Mouse (Mus musculus) G1E (cell line): ENCODE data around the gene Lypd5. TPM values are rescaled to one million over a fixed set of nuclear protein-coding genes. Genes with fewer than 3 reads are reported as not detected.

Experiments
- ATAC-seq: 2 replicates; pipeline ENCODE4 v1.8.0; 2016; ENCODE audit warnings: mild to moderate bottlenecking; ENCODE audit not compliant: insufficient number of reproducible peaks, poor library complexity, low FRiP score, severe bottlenecking; ENCODE audit errors: extremely low read depth
- DNase-seq: peaks from one replicate; pipeline ENCODE4 v3.0.0; 2012; ENCODE audit warnings: low spot score
- H3K27me3 ChIP-seq: 2 replicates; pipeline ENCODE4 v1.6.1; 2012; ENCODE audit warnings: mild to moderate bottlenecking, low read length, inconsistent platforms; ENCODE audit not compliant: insufficient read depth
- H3K36me3 ChIP-seq: replicated peaks from 2 replicates; pipeline ENCODE3; 2012; ENCODE audit warnings: mild to moderate bottlenecking, inconsistent platforms
- H3K4me1 ChIP-seq: 2 replicates; pipeline ENCODE4 v1.6.1; 2012; ENCODE audit warnings: low read depth, low read length, inconsistent platforms, mixed read lengths; ENCODE audit not compliant: insufficient read depth
- H3K4me3 ChIP-seq: 2 replicates; pipeline ENCODE4 v1.5.1; 2012; ENCODE audit warnings: low read depth, mild to moderate bottlenecking, inconsistent platforms, low read length, moderate library complexity, mixed read lengths
- H3K9me3 ChIP-seq: replicated peaks from 2 replicates; pipeline ENCODE4 v1.6.1; 2012; ENCODE audit warnings: inconsistent platforms
- CTCF ChIP-seq: IDR thresholded peaks from 2 replicates; pipeline ENCODE4 v1.5.1; 2012; ENCODE audit warnings: low read depth, low read length, inconsistent platforms, mixed read lengths
- GATA1 ChIP-seq: IDR thresholded peaks from 2 replicates; pipeline ENCODE4 v1.6.1; 2012; ENCODE audit warnings: borderline replicate concordance, low read length, inconsistent platforms, mixed read lengths
- GATA2 ChIP-seq: IDR thresholded peaks from 2 replicates; pipeline ENCODE4 v1.6.1; 2012; ENCODE audit warnings: low read depth, low read length, inconsistent platforms, borderline replicate concordance
- POLR2AphosphoS5 ChIP-seq: IDR thresholded peaks from 2 replicates; pipeline ENCODE4 v1.6.1; 2012; ENCODE audit warnings: low read depth, low read length, inconsistent platforms; ENCODE audit not compliant: insufficient replicate concordance
- TAL1 ChIP-seq: conservative IDR thresholded peaks from 2 replicates; pipeline ENCODE4 v1.6.1; 2012; ENCODE audit warnings: low read depth, low read length, inconsistent platforms, mixed read lengths
- polyA plus RNA-seq: library from polyadenylated mRNA; stranded (reverse); fragments of >175 nt; gene quantifications from 2 replicates; pipeline ENCODE4 v1.2.3, GENCODE M21; 2012
- total RNA-seq, 2 experiments: library from RNA; stranded (forward) in 1 of 2; stranded (reverse) in 1 of 2; fragments of 200-1000 nt in 1 of 2; fragments of >200 nt in 1 of 2; fragmentation: Nextera tagmentation in 1 of 2; gene quantifications; 2 replicates each; pipeline ENCODE4 v1.2.3; 2014 to 2017

Gene Lypd5
- total and polyA plus RNA-seq, 3 experiments = not detected

- Histone ChIP-seq H3K36me3 (peaks cover 16% of the 10 kb centered on the region), H3K4me3 (no peak overlapping the region), H3K9me3 (no peaks in the 10 kb centered on the region), H3K4me1 (peaks cover 83% of the 10 kb centered on the region), H3K27me3 (no peaks in the 10 kb centered on the region)
- ATAC-seq (no peak), DNase-seq (no peak)
- TF ChIP-seq POLR2AphosphoS5 (no peak), TAL1 (no peak), GATA2 (no peak), CTCF (no peak), GATA1 (no peak)
Observed at GRCm38 (mm10) chr7:24368226-24368625, 19.2 kb downstream of the Lypd5 start.

- no peak for ATAC-seq
- peaks cover 21% of the 10 kb centered on the region for H3K36me3 ChIP-seq
- TF ChIP-seq TAL1 (no peak), POLR2AphosphoS5 (no peak), GATA2 (no peak), GATA1 (no peak), CTCF (no peak)
- H3K9me3 ChIP-seq = no peaks in the 10 kb centered on the region
- no peaks in the 10 kb centered on the region for H3K27me3 ChIP-seq
- peaks cover 86% of the 10 kb centered on the region for H3K4me1 ChIP-seq
- H3K4me3 ChIP-seq = no peak overlapping the region
- DNase-seq = no peak
Observed at GRCm38 (mm10) chr7:24368946-24369345, 19.9 kb downstream of the Lypd5 start.

- H3K4me1 ChIP-seq = peaks cover 90% of the 10 kb centered on the region
- no peak for TF ChIP-seq GATA2
- no peak for TF ChIP-seq CTCF
- no peak for TF ChIP-seq TAL1
- no peak for TF ChIP-seq GATA1
- no peak for TF ChIP-seq POLR2AphosphoS5
- no peaks in the 10 kb centered on the region for H3K27me3 ChIP-seq
- ATAC-seq = peak; percentile 32
- H3K36me3 ChIP-seq = peaks cover 31% of the 10 kb centered on the region
- peak; percentile 65 for DNase-seq
- peak within 1 kb of the TSS; percentile 81 for H3K4me3 ChIP-seq
- no peaks in the 10 kb centered on the region for H3K9me3 ChIP-seq
Observed at GRCm38 (mm10) chr7:24369731-24370541, 20.9 kb downstream of the Lypd5 start, which contains the start of gene Kcnn4. Gene Kcnn4 (plus strand): TSS chr7:24370263.

DNA sequence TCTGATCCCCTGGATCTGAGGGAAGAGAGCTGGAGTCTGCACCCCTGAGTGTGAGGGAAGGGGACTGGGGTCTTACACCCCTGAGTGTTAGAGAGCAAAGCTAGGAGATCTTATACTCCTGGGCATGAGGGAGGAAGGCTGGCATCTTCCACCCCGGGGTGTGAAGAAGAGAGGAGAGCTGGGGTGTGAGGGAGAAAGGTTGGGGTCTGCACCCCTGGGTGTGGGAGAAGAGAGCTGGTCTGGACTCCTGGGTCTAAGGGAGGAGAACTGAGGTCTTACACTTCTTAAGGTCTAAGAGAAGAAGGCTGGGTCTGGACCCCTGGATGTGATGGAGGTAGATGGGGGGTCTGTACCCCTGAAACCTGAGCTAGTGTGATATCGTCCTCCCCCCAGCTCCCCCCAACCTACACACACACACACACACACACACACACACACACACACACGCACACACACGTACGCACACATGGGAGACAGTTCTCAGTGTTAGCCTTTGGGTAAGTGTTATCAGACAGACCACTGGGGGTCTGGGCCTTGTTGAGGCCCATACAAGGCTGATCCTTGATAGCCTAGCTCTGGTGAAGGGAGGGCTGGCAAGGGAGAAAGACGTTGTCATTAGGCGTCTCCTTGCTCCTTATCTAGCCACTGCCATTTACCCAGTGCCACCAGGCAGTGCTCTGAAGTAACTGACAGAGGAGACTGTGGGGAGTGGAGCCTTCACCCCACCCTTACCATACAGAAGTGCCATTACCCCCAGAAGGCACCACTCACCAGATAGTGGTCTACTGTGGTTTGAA, 22.2 kb downstream of the Lypd5 start:
- DNase-seq = no peak
- Histone ChIP-seq H3K4me1 (peaks cover 82% of the 10 kb centered on the region), H3K4me3 (peak overlapping the region; percentile 81), H3K27me3 (no peaks in the 10 kb centered on the region), H3K9me3 (no peaks in the 10 kb centered on the region), H3K36me3 (peaks cover 39% of the 10 kb centered on the region)
- TF ChIP-seq GATA1 = no peak
- no peak for TF ChIP-seq TAL1
- TF ChIP-seq GATA2 = no peak
- TF ChIP-seq POLR2AphosphoS5 = no peak
- TF ChIP-seq CTCF = no peak
- peak; percentile 43 for ATAC-seq

GRCm38 (mm10) chr7:24371809-24372145, 22.8 kb downstream of the Lypd5 start:
- TF ChIP-seq GATA1 (no peak), TAL1 (no peak), POLR2AphosphoS5 (no peak), GATA2 (no peak), CTCF (no peak)
- Histone ChIP-seq H3K36me3 (peaks cover 45% of the 10 kb centered on the region), H3K4me1 (peaks cover 82% of the 10 kb centered on the region), H3K9me3 (no peaks in the 10 kb centered on the region), H3K4me3 (peak overlapping the region; percentile 81), H3K27me3 (no peaks in the 10 kb centered on the region)
- ATAC-seq = no peak
- DNase-seq = no peak

- Histone ChIP-seq H3K9me3 (no peaks in the 10 kb centered on the region), H3K4me3 (peak overlapping the region; percentile 81), H3K4me1 (peaks cover 82% of the 10 kb centered on the region), H3K36me3 (peaks cover 50% of the 10 kb centered on the region), H3K27me3 (no peaks in the 10 kb centered on the region)
- no peak for ATAC-seq
- DNase-seq = no peak
- TF ChIP-seq TAL1 (no peak), POLR2AphosphoS5 (no peak), CTCF (no peak), GATA1 (no peak), GATA2 (no peak)
Observed at GRCm38 (mm10) chr7:24372300-24372699, 23.3 kb downstream of the Lypd5 start.
